Mouse (Mus musculus) heart, postnatal 10 days (tissue): Measurements from ENCODE around the gene Ppm1b. TPM values are rescaled to one million over a fixed set of nuclear protein-coding genes. Genes with fewer than 3 reads are reported as not detected.

Source experiments
- DNase-seq, 2 experiments: peaks; one replicate each; pipeline ENCODE4 v3.0.0; 2021
- intact Hi-C: fragments of 180-260 bp; cut with DNase I; formaldehyde crosslinking; loops from one replicate; pipeline ENCODE4 v1.15.1; 2025
- total RNA-seq, 2 experiments: library from RNA; stranded (reverse); gene quantifications; 2 replicates each; pipeline ENCODE4 v1.2.3; 2021

Ppm1b gene
- total RNA-seq, 2 experiments from 2014 or later: 88.4 to 88.8 TPM

- intact Hi-C loops: no loop called here
- DNase-seq: no peak
These were observed 101.7 kb downstream of the Ppm1b start for GRCm38 (mm10) chr17:85058276-85058675.

GRCm38 (mm10) chr17:85059136-85059535 lies 102.6 kb downstream of the Ppm1b start:
- intact Hi-C loops: no loop called here
- no peak for DNase-seq

GRCm38 (mm10) chr17:85063560-85063959 lies 107.0 kb downstream of the Ppm1b start:
- intact Hi-C loops: no loop called here
- no peak for DNase-seq

- DNase-seq: no peak
- intact Hi-C loops: no loop called here
These were observed 110.8 kb downstream of the Ppm1b start for GRCm38 (mm10) chr17:85067331-85067730.

GRCm38 (mm10) chr17:85070658-85071057 lies 114.1 kb downstream of the Ppm1b start:
- intact Hi-C loops: no loop called here

GRCm38 (mm10) chr17:85071088-85071775 lies 114.7 kb downstream of the Ppm1b start:
- no peak for DNase-seq
- intact Hi-C loops: no loop called here

More at GRCm38 (mm10) chr17:85070658-85071057, 114.1 kb downstream of the Ppm1b start:
- DNase-seq: no peak

- DNase-seq: no peak
- intact Hi-C loops: no loop called here
These were observed 115.8 kb downstream of the Ppm1b start for GRCm38 (mm10) chr17:85072383-85072782.

- intact Hi-C loops: no loop called here
These were observed 116.7 kb downstream of the Ppm1b start for GRCm38 (mm10) chr17:85073214-85073613.

More at GRCm38 (mm10) chr17:85073214-85073613, 116.7 kb downstream of the Ppm1b start:
- DNase-seq: no peak

Other genes with a start within 250 kb of the Ppm1b start
- 100 to 1,000 TPM; 152 to 158 TPM for gene Lrpprc, start 166.0 kb upstream of the Ppm1b start, total RNA-seq
- under 1 TPM in 1 of 2 experiments, not detected in 1; 0.17 TPM for gene Slc3a1, start 71.6 kb downstream of the Ppm1b start, total RNA-seq
- gene Prepl, start 133.5 kb downstream of the Ppm1b start, total RNA-seq: 100 to 1,000 TPM; 121 to 129 TPM
- 1 to 10 TPM; 3.7 to 4.4 TPM for gene Camkmt, start 133.8 kb downstream of the Ppm1b start, total RNA-seq